Mouse (Mus musculus) cortical plate, adult 2 months (tissue): ENCODE measurements around the gene Fastk. TPM values are rescaled to one million over a fixed set of nuclear protein-coding genes. Genes with fewer than 3 reads are reported as not detected.

Experiments
- H3K27ac ChIP-seq: fragments of 200-500 bp; 2 replicates; pipeline ENCODE4 v1.5.1; 2012; ENCODE audit warnings: low read length, control low read depth, inconsistent platforms; ENCODE audit not compliant: insufficient read depth
- H3K4me1 ChIP-seq: fragments of 200-500 bp; 2 replicates; pipeline ENCODE4 v1.6.1; 2011; ENCODE audit warnings: low read length; ENCODE audit not compliant: control insufficient read depth, insufficient read depth
- H3K4me3 ChIP-seq: fragments of 200-500 bp; 2 replicates; pipeline ENCODE4 v1.5.1; 2011; ENCODE audit warnings: mild to moderate bottlenecking, low read length, control low read depth; ENCODE audit not compliant: insufficient read depth
- CTCF ChIP-seq: fragments of 200-500 bp; IDR thresholded peaks from 2 replicates; pipeline ENCODE4 v1.5.1; 2011; ENCODE audit warnings: mild to moderate bottlenecking, control low read depth, low read length; ENCODE audit not compliant: insufficient read depth; ENCODE audit errors: extremely low read depth
- POLR2A ChIP-seq: fragments of 200-500 bp; IDR thresholded peaks from 2 replicates; pipeline ENCODE4 v1.6.1; 2011; ENCODE audit warnings: mild to moderate bottlenecking, low read length, control low read depth; ENCODE audit not compliant: insufficient read depth; ENCODE audit errors: extremely low read depth
- polyA plus RNA-seq: library from polyadenylated mRNA; depleted of rRNA; stranded (reverse); fragments of >200 nt; gene quantifications from 2 replicates; pipeline ENCODE4 v1.2.3, GENCODE M21; 2012

Gene Fastk
- polyA plus RNA-seq, 1 experiment, result 237 TPM

DNA sequence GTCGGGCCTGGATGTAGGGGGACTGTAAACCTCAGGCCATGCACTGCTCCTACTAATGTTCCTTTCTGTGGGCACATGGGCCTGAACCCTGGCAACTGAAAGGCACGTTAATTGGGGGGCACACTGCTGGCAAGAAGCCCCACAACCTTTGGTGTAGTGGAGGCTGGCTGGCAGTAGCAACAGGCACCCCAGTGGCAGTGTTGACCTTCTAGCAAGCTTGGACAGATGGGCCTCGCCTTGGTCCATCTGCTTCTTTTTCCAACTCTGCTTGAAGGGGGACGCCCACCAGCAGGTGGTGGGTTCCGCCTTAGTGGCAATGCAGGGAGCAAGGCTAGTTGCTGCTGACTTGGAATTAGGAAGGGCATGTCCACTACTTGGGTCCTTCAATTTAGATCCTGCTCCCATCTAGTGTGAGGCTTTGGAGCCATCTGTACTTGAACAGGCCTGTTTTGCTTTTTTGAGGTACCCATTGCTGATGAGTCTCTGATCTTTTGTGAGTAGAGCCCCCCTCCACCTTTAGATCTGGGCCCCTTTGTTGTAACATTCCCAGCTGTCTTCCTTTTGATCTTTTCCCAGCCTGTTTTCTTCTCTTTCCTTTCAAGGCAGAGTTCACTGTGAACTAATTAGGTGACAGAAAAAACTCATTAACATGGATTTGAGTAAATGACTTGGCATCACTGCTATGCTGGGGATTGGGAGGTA lies 8.3 kb upstream of the Fastk start:
- Histone ChIP-seq H3K4me3 (peak overlapping the region; percentile 95), H3K27ac (no peak overlapping the region), H3K4me1 (peaks cover 17% of the 10 kb centered on the region)
- no peak for TF ChIP-seq CTCF
- no peak for TF ChIP-seq POLR2A

DNA sequence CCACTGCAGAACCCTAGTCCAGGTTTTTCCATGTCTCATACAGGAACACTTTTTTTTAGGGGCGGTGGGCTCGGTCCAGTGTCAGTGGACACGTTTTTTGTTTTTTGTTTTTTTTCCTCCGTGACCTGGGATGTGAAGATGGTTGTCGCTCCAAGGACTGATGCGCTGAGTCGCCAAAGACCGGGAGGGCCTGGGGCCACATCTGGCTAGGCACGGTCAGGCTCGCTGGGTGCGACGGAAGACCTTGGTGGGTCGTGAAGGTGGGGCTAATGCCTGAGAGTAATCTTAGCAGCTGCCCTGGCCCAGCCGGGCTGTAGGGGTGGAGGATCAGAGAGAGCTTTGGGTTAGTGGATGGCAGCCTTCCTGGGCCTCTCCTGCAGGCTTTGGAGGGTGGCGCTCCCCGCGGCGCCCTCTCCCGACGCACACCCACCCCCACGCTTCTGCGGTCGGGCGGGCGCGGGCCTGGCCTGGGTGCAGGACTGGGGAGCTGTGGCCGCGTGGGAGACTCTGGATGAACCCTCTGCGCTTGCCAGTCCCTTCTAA lies 7.7 kb upstream of the Fastk start:
- TF ChIP-seq CTCF (no peak), POLR2A (no peak)
- Histone ChIP-seq H3K4me1 (peaks cover 17% of the 10 kb centered on the region), H3K4me3 (peak overlapping the region; percentile 95), H3K27ac (peak overlapping the region; percentile 31)

DNA sequence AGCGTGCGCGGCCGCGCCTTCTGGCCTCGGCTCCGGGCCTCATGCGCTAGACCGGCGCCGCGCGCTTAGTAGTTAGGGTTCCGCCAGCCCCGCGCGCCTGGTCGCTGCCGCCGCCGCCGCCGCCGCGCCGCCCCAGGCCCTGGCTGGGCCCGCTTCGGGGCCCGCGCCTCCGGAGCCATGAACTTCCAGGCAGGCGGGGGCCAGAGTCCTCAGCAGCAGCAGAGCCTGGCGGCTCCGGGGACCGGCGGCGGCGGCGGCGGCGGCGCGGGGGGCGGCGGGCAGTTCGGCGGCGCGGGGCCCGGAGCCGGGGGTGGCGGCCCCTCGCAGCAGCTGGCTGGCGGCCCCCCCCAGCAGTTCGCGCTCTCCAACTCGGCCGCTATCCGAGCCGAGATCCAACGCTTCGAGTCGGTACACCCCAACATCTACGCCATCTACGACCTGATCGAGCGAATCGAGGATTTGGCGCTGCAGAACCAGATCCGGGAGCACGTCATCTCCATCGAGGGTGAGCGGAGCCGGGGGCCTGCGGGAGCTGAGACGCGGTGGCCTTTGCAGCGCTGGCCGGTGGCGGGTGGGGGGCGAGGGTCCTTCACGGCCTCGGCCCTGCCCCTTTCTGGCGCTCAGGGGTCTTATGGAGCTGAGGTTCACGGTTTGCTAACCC lies 7.1 kb upstream of the Fastk start, which contains the start of gene Agap3:
TSS of gene Agap3 (plus strand) at position 148 of the 661 bp plus-strand sequence.
- Histone ChIP-seq H3K27ac (peak within 1 kb of the TSS; percentile 81), H3K4me1 (peaks cover 17% of the 10 kb centered on the region), H3K4me3 (peak within 1 kb of the TSS; percentile 95)
- no peak for TF ChIP-seq CTCF
- TF ChIP-seq POLR2A, result 0 out of 2 replicates have a peak, but pooled peaks have one; percentile 20

DNA sequence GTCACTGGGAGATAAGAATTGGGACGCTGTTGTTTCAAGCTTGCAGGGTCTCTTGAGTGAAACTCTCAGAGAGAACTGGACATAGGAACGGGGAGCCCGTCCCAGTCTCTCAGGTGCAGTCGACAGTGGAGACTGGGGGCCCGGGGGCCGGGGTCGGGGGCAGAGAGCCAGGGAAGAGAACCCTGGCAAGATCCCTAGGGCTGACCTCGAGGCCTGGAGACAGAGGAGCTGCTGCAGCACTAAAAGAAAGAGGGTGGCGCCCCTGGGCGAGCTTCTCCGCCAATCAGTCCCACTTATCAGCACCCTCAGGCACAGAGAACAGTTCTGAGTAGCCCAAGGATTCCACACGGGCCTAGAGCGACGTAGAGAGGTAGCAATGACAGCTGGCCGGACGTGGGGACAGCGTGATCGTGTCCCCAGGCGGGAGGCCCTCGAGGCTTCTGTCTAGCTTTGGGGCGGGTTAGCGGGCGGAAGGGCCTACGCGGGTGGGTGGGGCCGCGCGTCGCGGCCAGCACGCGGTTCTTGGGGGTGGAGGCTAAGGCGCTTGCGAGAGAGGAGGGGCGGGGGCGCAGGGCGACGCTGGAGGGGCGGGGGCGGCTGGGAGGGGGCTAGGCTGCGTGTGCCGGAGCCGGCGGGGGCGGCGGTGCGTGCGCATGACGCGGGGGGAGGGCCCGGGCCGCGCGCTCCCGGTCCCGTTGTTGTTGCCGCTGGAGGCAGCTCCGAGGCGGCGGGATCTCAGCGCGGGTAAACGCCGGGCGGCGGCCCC lies 6.4 kb upstream of the Fastk start:
- peak; percentile 53; the same call in 1 of the 2 replicates for TF ChIP-seq POLR2A
- no peak for TF ChIP-seq CTCF
- Histone ChIP-seq H3K4me3 (peak overlapping the region; percentile 95), H3K4me1 (peaks cover 17% of the 10 kb centered on the region), H3K27ac (peak overlapping the region; percentile 81; the same call in 1 of the 2 replicates)

DNA sequence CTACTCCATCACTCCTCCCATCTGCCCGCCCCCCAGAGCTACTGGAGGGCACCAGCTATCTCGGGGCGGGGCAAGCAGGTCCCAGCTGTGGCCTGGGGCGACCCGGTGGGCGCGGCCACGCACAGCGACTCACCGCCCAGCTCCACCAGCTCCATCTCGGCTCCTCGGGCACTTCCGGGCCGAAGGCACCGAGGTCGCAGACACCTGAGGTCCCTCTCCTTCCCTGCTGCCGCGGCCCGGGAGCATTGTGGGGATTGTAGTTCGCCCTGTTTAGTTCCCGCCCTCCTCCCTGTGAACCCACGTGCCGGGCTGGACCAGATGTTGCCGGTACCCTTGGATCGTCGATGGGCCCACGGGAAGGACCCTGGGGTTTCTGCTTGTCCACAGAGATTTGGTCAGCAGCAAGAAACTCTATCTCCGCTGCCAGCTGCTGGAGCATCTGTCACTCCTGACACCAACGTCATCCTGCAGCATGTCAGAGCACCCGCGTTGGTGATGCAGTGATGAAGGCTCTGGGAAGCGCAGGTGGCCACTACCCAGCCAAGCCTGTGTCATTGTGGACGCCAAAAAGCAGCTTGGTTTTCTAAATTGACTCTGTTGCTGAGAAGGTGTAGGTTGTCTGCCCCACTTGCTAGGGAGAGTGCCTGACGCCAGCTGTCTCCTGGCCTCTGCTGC lies 2.7 kb upstream of the Fastk start, which contains the start of gene Tmub1:
TSS of gene Tmub1 (minus strand) at position 231 of the 675 bp plus-strand sequence.
- H3K4me3 ChIP-seq, result peak within 1 kb of the TSS; percentile 51
- H3K4me1 ChIP-seq, result peaks cover 3% of the 10 kb centered on the region; the same call in 1 of the 2 replicates
- no peak for TF ChIP-seq CTCF
- TF ChIP-seq POLR2A, result peak; percentile 54; the same call in 1 of the 2 replicates
- peak within 1 kb of the TSS; percentile 67 for H3K27ac ChIP-seq

DNA sequence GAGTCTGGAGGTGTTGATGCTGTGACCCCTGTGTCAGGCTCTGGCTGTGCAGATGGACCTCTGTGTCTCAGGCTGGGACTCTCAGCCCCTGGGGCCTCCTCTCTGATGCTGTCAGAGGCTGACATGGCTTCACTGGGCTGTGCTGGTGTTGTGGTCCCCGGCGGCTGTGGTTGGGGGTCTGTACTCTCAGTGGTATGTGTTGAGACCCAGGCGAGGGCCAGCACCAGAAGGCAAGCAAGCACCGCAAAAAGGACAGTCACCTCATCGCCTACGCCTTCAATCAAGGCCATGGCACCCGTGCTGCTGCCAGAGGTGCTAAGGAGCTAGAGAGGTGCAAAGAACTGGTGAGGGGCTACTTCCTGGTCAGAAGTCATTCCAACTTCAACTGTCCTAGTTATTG lies 1.5 kb upstream of the Fastk start:
- no peak overlapping the region for H3K27ac ChIP-seq
- TF ChIP-seq CTCF (no peak), POLR2A (no peak)
- H3K4me1 ChIP-seq, result peaks cover 3% of the 10 kb centered on the region; the same call in 1 of the 2 replicates
- no peak overlapping the region for H3K4me3 ChIP-seq

DNA sequence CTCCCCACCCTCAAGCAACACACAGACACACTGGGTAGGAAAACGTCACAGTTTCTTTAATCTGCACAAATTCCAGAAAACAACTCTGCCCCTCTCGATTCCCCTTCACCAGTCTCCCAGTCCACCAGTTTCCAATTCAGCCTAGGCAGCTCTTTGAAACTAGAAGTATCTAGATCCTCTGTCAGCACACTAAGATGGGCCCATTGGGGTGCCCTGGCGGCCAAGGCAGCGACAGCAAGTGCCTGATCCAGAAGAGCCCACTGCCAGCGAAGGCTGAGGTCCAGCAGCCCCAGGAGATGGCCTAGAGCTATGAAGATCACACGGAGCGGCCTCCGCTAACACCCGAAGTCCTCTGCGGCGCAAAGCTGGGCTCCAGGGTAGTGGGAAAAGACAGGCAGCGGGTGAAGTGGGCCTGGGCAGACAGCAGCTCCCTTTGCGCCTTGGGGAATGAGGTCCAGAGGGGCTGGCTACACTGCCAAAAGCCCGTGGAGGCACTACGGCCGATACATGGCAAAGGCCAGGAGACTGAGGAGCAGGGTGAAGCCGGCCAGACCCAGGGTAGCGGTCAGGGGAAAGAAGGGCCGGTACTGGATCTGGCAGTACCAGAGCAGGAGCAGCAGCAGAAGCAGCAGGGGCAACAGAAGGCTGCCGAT lies 467 bp upstream of the Fastk start:
- TF ChIP-seq CTCF (no peak), POLR2A (no peak)
- H3K4me1 ChIP-seq, result peaks cover 3% of the 10 kb centered on the region; the same call in 1 of the 2 replicates
- peak overlapping the region; percentile 77 for H3K27ac ChIP-seq
- peak overlapping the region; percentile 81 for H3K4me3 ChIP-seq

DNA sequence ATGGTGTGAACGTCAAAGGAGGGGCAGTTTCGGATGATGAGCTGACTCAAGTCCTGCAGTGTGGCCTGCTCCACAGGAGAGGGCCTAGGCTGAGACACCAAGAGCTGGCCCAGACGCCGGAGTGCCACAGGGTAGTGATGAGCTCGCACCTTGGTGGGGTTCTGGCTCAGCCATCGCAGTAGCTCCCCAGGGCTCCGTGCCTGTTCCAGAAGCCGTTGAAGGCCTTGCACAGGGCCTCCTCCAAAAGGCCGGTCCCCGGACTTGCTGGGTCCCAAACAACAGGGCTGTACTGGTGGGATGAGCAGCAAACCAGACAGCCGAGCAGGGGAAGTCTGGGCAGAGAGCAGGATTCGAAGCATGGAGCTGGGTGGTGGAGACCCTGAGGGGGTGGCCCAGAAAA lies 1.2 kb downstream of the Fastk start:
- no peak overlapping the region for H3K27ac ChIP-seq
- H3K4me3 ChIP-seq, result peak overlapping the region; percentile 81; the same call in 1 of the 2 replicates
- peaks cover 3% of the 10 kb centered on the region; the same call in 1 of the 2 replicates for H3K4me1 ChIP-seq
- TF ChIP-seq POLR2A (no peak), CTCF (no peak)

DNA sequence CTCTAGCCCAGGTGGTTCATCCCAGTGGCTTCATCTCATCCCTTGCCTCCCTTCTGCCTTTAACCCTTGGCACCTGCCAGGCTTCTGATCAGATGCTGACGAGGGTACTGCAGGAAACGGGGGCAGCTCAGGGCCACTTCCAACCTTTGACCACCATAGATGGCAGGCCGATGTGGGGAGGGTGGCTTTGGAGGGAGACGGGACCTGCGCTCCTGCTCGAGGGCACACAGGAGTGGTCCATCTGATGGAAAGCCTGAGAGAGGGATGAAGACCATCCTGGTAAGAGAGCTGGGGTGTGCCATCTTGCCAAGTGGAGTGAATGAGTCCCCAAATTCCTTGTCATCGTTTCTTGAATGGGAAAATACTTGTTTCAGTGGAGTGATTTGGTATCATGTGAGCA lies 1.9 kb downstream of the Fastk start:
- peak overlapping the region; percentile 81; the same call in 1 of the 2 replicates for H3K4me3 ChIP-seq
- H3K4me1 ChIP-seq, result peaks cover 3% of the 10 kb centered on the region; the same call in 1 of the 2 replicates
- no peak overlapping the region for H3K27ac ChIP-seq
- TF ChIP-seq CTCF (no peak), POLR2A (no peak)
